Mouse (Mus musculus) cerebellum, postnatal 36 days (tissue): ENCODE data around the gene Man1c1.

Experiments
- DNase-seq, 2 experiments: peaks; one replicate each; pipeline ENCODE4 v3.0.0; 2021 to 2022; ENCODE audit warnings: mixed read lengths in 2 of 2

Gene Man1c1

GRCm38 (mm10) chr4:134602610-134603009 lies 101.5 kb downstream of the Man1c1 start:
- DNase-seq, result no peak

- no peak for DNase-seq
Measured at GRCm38 (mm10) chr4:134601981-134602380, 102.1 kb downstream of the Man1c1 start.

GRCm38 (mm10) chr4:134601404-134601803 lies 102.7 kb downstream of the Man1c1 start:
- DNase-seq, result no peak

- no peak for DNase-seq
Measured at GRCm38 (mm10) chr4:134600777-134601176, 103.3 kb downstream of the Man1c1 start.

GRCm38 (mm10) chr4:134600060-134600459 lies 104.0 kb downstream of the Man1c1 start:
- DNase-seq, result no peak

- peak; percentile 60 to 62 for DNase-seq
Measured at GRCm38 (mm10) chr4:134596816-134597692, 107.0 kb downstream of the Man1c1 start.

- DNase-seq, result no peak
Measured at GRCm38 (mm10) chr4:134594731-134595439, 109.2 kb downstream of the Man1c1 start.

- peak in 1 of 2 experiments; percentile 35 for DNase-seq
Measured at GRCm38 (mm10) chr4:134592442-134592841, 111.6 kb downstream of the Man1c1 start.

GRCm38 (mm10) chr4:134591506-134592061 lies 112.5 kb downstream of the Man1c1 start:
- DNase-seq, result peak; percentile 98 to 99

GRCm38 (mm10) chr4:134590227-134590926 lies 113.7 kb downstream of the Man1c1 start:
- DNase-seq, result peak in 1 of 2 experiments; percentile 50

GRCm38 (mm10) chr4:134589786-134590185 lies 114.3 kb downstream of the Man1c1 start:
- DNase-seq, result no peak

- DNase-seq, result peak in 1 of 2 experiments; percentile 44
Measured at GRCm38 (mm10) chr4:134588951-134589350, 115.1 kb downstream of the Man1c1 start.

- no peak for DNase-seq
Measured at GRCm38 (mm10) chr4:134588287-134588686, 115.8 kb downstream of the Man1c1 start.

GRCm38 (mm10) chr4:134587636-134588197 lies 116.4 kb downstream of the Man1c1 start:
- DNase-seq, result no peak

GRCm38 (mm10) chr4:134586631-134587030 lies 117.5 kb downstream of the Man1c1 start:
- DNase-seq, result no peak

- DNase-seq, result no peak
Measured at GRCm38 (mm10) chr4:134586126-134586525, 118.0 kb downstream of the Man1c1 start.

GRCm38 (mm10) chr4:134583513-134583912 lies 120.6 kb downstream of the Man1c1 start:
- DNase-seq, result no peak

GRCm38 (mm10) chr4:134581365-134581764 lies 122.7 kb downstream of the Man1c1 start:
- no peak for DNase-seq

GRCm38 (mm10) chr4:134580351-134581148 lies 123.5 kb downstream of the Man1c1 start:
- peak; percentile 72 to 74 for DNase-seq

GRCm38 (mm10) chr4:134579620-134580019 lies 124.5 kb downstream of the Man1c1 start:
- peak; percentile 44 to 50 for DNase-seq

- no peak for DNase-seq
Measured at GRCm38 (mm10) chr4:134579212-134579611, 124.9 kb downstream of the Man1c1 start.

GRCm38 (mm10) chr4:134578407-134578806 lies 125.7 kb downstream of the Man1c1 start:
- DNase-seq, result no peak
